Mouse (Mus musculus): ENCODE measurements at regions not wholly inside any gene's neighbourhood (a gene's known extent, or its start where the extent isn't known, plus 50 kb on each side); places are given as distances from the start of the nearest gene placed in this dataset.

- no peaks in the 10 kb centered on the region for H3K36me3 ChIP-seq (ENCODE audit: control insufficient read depth in 1 of 2, insufficient read depth in 2 of 2, low read length in 2 of 2)
- TF ChIP-seq MXI1 (IDR thresholded peaks at IDR 0.05; ENCODE audit: low read depth, low read length), result no peak
- no peak for TF ChIP-seq MYC (IDR thresholded peaks at IDR 0.05; ENCODE audit: low read depth, low read length)
- no peak for TF ChIP-seq CHD1 (IDR thresholded peaks at IDR 0.05; ENCODE audit: low read depth, low read length)
- no peak for TF ChIP-seq RAD21 (IDR thresholded peaks at IDR 0.05; ENCODE audit: low read depth, low read length)
- no peak for TF ChIP-seq MEF2A (IDR thresholded peaks at IDR 0.05; ENCODE audit: extremely low read depth, insufficient replicate concordance, low read depth, low read length, poor library complexity, severe bottlenecking)
Measured at GRCm38 (mm10) chr1:164607061-164607460, 148.9 kb upstream of the Atp1b1 start.

GRCm38 (mm10) chr1:164606141-164606754, 148.1 kb upstream of the Atp1b1 start:
- H3K9ac ChIP-seq (ENCODE audit: control insufficient read depth, low read depth, low read length, poor library complexity, severe bottlenecking), result no peak overlapping the region
- no peaks in the 10 kb centered on the region for H3K4me1 ChIP-seq (ENCODE audit: control insufficient read depth in 1 of 2, insufficient read depth in 2 of 2, low read length in 2 of 2)
- no peak for DNase-seq (ENCODE audit: low read depth, low spot score)
- TF ChIP-seq MYB (IDR thresholded peaks at IDR 0.05; ENCODE audit: low read depth, low read length) (no peak), ZNF384 (IDR thresholded peaks at IDR 0.05; ENCODE audit: low read depth, low read length) (no peak), TAL1 (IDR thresholded peaks at IDR 0.05; ENCODE audit: low read length) (no peak), USF2 (IDR thresholded peaks at IDR 0.05; ENCODE audit: borderline replicate concordance in 1 of 2, insufficient read depth in 1 of 2, low read depth in 1 of 2, low read length in 2 of 2) (no peak), ELF1 (IDR thresholded peaks at IDR 0.05; ENCODE audit: low read depth, low read length) (no peak), HCFC1 (IDR thresholded peaks at IDR 0.05; ENCODE audit: low read depth, low read length) (no peak), POLR2AphosphoS2 (IDR thresholded peaks at IDR 0.05; ENCODE audit: low read length) (no peak), UBTF (IDR thresholded peaks at IDR 0.05; ENCODE audit: borderline replicate concordance, insufficient read depth, low read depth, low read length) (no peak), GATA1 (IDR thresholded peaks at IDR 0.05; ENCODE audit: low read depth, low read length) (no peak), MXI1 (IDR thresholded peaks at IDR 0.05; ENCODE audit: low read depth, low read length) (no peak), SMC3 (IDR thresholded peaks at IDR 0.05; ENCODE audit: low read depth, low read length) (no peak), RCOR1 (IDR thresholded peaks at IDR 0.05; ENCODE audit: low read depth, low read length) (no peak), GABPA (IDR thresholded peaks at IDR 0.05; ENCODE audit: low read depth, low read length) (no peak), BHLHE40 (IDR thresholded peaks at IDR 0.05; ENCODE audit: borderline replicate concordance, low read depth, low read length) (no peak), MAX (IDR thresholded peaks at IDR 0.05; ENCODE audit: low read length) (no peak)
- no peaks in the 10 kb centered on the region for H3K27me3 ChIP-seq (ENCODE audit: control insufficient read depth in 1 of 2, insufficient read depth in 2 of 2, low read length in 2 of 2)
- H3K36me3 ChIP-seq (ENCODE audit: control insufficient read depth in 1 of 2, insufficient read depth in 2 of 2, low read length in 2 of 2), result no peaks in the 10 kb centered on the region
- no peaks in the 10 kb centered on the region for H3K79me2 ChIP-seq (ENCODE audit: control insufficient read depth, insufficient read depth, low read length, poor library complexity)
- no peak overlapping the region for H3K4me3 ChIP-seq (ENCODE audit: control insufficient read depth in 1 of 2, insufficient read depth in 1 of 2, low read depth in 2 of 2, low read length in 2 of 2)
- no peaks in the 10 kb centered on the region for H3K9me3 ChIP-seq (replicated peaks; ENCODE audit: insufficient read depth, low read length)
- no peak overlapping the region for H3K27ac ChIP-seq (ENCODE audit: control insufficient read depth, low read depth, low read length)

More at GRCm38 (mm10) chr1:164607061-164607460, 148.9 kb upstream of the Atp1b1 start:
- H3K27me3 ChIP-seq (ENCODE audit: control insufficient read depth in 1 of 2, insufficient read depth in 2 of 2, low read length in 2 of 2), result no peaks in the 10 kb centered on the region
- H3K4me1 ChIP-seq (ENCODE audit: control insufficient read depth in 1 of 2, insufficient read depth in 2 of 2, low read length in 2 of 2), result no peaks in the 10 kb centered on the region
- H3K27ac ChIP-seq (ENCODE audit: control insufficient read depth, low read depth, low read length), result no peak overlapping the region
- no peak for DNase-seq (ENCODE audit: low read depth, low spot score)
- H3K4me3 ChIP-seq (ENCODE audit: control insufficient read depth in 1 of 2, insufficient read depth in 1 of 2, low read depth in 2 of 2, low read length in 2 of 2), result no peak overlapping the region
- no peaks in the 10 kb centered on the region for H3K9me3 ChIP-seq (replicated peaks; ENCODE audit: insufficient read depth, low read length)
- H3K79me2 ChIP-seq (ENCODE audit: control insufficient read depth, insufficient read depth, low read length, poor library complexity), result no peaks in the 10 kb centered on the region
- no peak overlapping the region for H3K9ac ChIP-seq (ENCODE audit: control insufficient read depth, low read depth, low read length, poor library complexity, severe bottlenecking)

All from MEL (cell line).